Mouse (Mus musculus): Measurements from ENCODE around the gene Ddc.

DNA sequence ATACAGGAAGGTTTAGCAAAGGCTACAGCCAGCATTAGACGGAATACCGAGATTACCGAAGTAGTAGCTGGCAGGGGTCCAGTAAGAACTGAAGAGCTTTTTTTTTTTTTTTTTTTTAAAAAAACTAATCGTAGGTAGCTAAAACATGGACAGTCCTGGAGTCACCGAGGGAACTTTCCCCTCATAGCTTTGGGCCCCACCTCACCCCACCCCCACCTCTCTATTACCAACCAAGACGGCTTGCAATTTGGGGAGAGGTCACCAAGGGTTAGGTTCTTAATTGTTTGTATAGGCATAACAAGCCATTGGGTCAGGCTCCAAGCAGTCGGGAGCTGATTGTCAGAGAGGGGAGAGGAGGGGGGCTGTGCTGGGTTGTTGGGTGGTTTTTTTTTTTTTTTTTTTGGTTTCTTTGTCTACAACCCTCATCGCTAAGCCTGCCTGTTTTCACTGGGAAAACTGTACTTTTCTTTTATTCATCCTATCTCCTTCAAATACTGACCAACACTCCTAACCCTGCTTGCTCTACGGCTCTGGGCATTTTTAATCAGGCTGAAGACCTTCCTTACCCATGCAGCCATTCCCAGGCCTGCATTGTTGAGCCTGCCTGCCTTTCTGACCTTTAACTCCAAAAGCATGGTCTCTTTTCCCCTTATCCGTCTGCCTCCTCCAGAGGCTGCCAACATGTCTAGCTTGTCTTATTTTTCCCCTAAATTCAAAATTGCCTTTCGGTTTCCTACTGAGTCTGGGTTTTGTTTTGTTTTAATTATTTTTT, 88.4 kb downstream of the Ddc start:
- no peak for TF ChIP-seq CTCF (IDR thresholded peaks at IDR 0.05; ENCODE audit: low read depth)
- TF ChIP-seq EP300 (IDR thresholded peaks at IDR 0.05; ENCODE audit: low read depth) = peak; percentile 29; the same call in 1 of the 2 replicates
